Mouse (Mus musculus) liver, embryonic 14.5 days (tissue): ENCODE measurements at regions not wholly inside any gene's neighbourhood (a gene's known extent, or its start where the extent isn't known, plus 50 kb on each side); places are given as distances from the start of the nearest gene placed in this dataset.

Experiments
- ATAC-seq: fragments of 200-750 bp; cut with Nextera tagmentation; 2 replicates; pipeline ENCODE4 v1.8.0; 2017; ENCODE audit warnings: moderate number of reproducible peaks, mild to moderate bottlenecking, moderate library complexity; ENCODE audit not compliant: insufficient read depth
- DNase-seq, 3 experiments: peaks; one replicate each; pipeline ENCODE4 v3.0.0-alpha.2; 2012 to 2013; ENCODE audit warnings: low read depth in 3 of 3, low spot score in 3 of 3
- H3K27ac ChIP-seq: fragments of 300-500 bp; sonication (generic); 2 replicates; pipeline ENCODE4 v1.5.1; 2014; ENCODE audit warnings: moderate library complexity, mild to moderate bottlenecking, control low read depth, inconsistent platforms
- H3K27me3 ChIP-seq: fragments of 300-500 bp; sonication (generic); 2 replicates; pipeline ENCODE4 v1.6.1; 2014; ENCODE audit warnings: mild to moderate bottlenecking, low read length, moderate library complexity; ENCODE audit not compliant: control insufficient read depth, insufficient read depth
- H3K36me3 ChIP-seq: fragments of 300-500 bp; sonication (generic); replicated peaks from 2 replicates; pipeline ENCODE4 v1.6.1; 2014; ENCODE audit warnings: low read depth; ENCODE audit not compliant: control insufficient read depth, insufficient read depth
- H3K4me1 ChIP-seq, 2 experiments: fragments of 200-500 bp in 1 of 2; fragments of 300-500 bp in 1 of 2; sonication (generic) in 1 of 2; replicated peaks; 2 replicates each; pipeline ENCODE4 v1.6.1; 2012 to 2014; ENCODE audit warnings: antibody characterized with exemption in 1 of 2, inconsistent platforms in 1 of 2, low read length in 1 of 2; ENCODE audit not compliant: control insufficient read depth in 2 of 2, insufficient read depth in 2 of 2
- H3K4me2 ChIP-seq: fragments of 300-500 bp; sonication (generic); 2 replicates; pipeline ENCODE4 v1.6.1; 2014; ENCODE audit warnings: low read depth, mild to moderate bottlenecking, control low read depth, moderate library complexity
- H3K4me3 ChIP-seq, 2 experiments: fragments of 200-500 bp in 1 of 2; fragments of 300-500 bp in 1 of 2; sonication (generic) in 1 of 2; 2 replicates each; pipeline ENCODE4 v1.5.1; 2012 to 2014; ENCODE audit warnings: low read depth in 2 of 2, low read length in 2 of 2, mild to moderate bottlenecking in 2 of 2, control low read depth in 1 of 2, inconsistent platforms in 1 of 2, moderate library complexity in 1 of 2; ENCODE audit not compliant: insufficient read depth in 1 of 2
- H3K9ac ChIP-seq: fragments of 300-500 bp; sonication (generic); replicated peaks from 2 replicates; pipeline ENCODE4 v1.6.1; 2014; ENCODE audit warnings: mild to moderate bottlenecking, control low read depth, moderate library complexity
- H3K9me3 ChIP-seq: fragments of 300-500 bp; sonication (generic); 2 replicates; pipeline ENCODE4 v1.6.1; 2016; ENCODE audit warnings: low read length, mixed read lengths; ENCODE audit not compliant: control insufficient read depth
- CTCF ChIP-seq: IDR thresholded peaks from 2 replicates; pipeline ENCODE4 v1.5.1; 2016; ENCODE audit warnings: antibody characterized with exemption, low read depth, control low read depth
- EP300 ChIP-seq: IDR thresholded peaks from 2 replicates; pipeline ENCODE4 v1.6.1; 2016; ENCODE audit warnings: antibody characterized with exemption, low read depth
- WGBS: fragments of 180-500 bp; shearing (Covaris S2); extraction: QIAGEN DNeasy Blood & Tissue Kit; methylation state at CpG from one replicate; pipeline ENCODE4 v1.1.7; 2014; ENCODE audit not compliant: insufficient replicate concordance; 5-methylcytosine and 5-hydroxymethylcytosine counted together

GRCm38 (mm10) chr2:178911646-178912045 is 481.3 kb downstream of the Cdh26 start:
- no peak overlapping the region for H3K4me2 ChIP-seq
- no peak overlapping the region for H3K9ac ChIP-seq
- 45% methylated on average over 3 of the region's 3 CpGs for WGBS
- TF ChIP-seq EP300: no peak
- TF ChIP-seq CTCF: no peak
- no peak for DNase-seq
- no peaks in the 10 kb centered on the region for H3K36me3 ChIP-seq
- H3K4me3 ChIP-seq: no peak overlapping the region
- ATAC-seq: no peak
- H3K9me3 ChIP-seq: no peaks in the 10 kb centered on the region
- no peaks in the 10 kb centered on the region for H3K27me3 ChIP-seq
- no peak overlapping the region for H3K27ac ChIP-seq
- H3K4me1 ChIP-seq: no peaks in the 10 kb centered on the region

GRCm38 (mm10) chr2:178916316-178917033 is 486.1 kb downstream of the Cdh26 start:
- Histone ChIP-seq H3K4me2 (no peak overlapping the region), H3K9me3 (no peaks in the 10 kb centered on the region), H3K4me3 (no peak overlapping the region), H3K27ac (no peak overlapping the region), H3K27me3 (no peaks in the 10 kb centered on the region), H3K4me1 (no peaks in the 10 kb centered on the region), H3K36me3 (no peaks in the 10 kb centered on the region), H3K9ac (no peak overlapping the region)
- ATAC-seq (no peak), DNase-seq (no peak)
- TF ChIP-seq EP300 (no peak), CTCF (no peak)
- 59% methylated on average over 6 of the region's 6 CpGs for WGBS

DNA sequence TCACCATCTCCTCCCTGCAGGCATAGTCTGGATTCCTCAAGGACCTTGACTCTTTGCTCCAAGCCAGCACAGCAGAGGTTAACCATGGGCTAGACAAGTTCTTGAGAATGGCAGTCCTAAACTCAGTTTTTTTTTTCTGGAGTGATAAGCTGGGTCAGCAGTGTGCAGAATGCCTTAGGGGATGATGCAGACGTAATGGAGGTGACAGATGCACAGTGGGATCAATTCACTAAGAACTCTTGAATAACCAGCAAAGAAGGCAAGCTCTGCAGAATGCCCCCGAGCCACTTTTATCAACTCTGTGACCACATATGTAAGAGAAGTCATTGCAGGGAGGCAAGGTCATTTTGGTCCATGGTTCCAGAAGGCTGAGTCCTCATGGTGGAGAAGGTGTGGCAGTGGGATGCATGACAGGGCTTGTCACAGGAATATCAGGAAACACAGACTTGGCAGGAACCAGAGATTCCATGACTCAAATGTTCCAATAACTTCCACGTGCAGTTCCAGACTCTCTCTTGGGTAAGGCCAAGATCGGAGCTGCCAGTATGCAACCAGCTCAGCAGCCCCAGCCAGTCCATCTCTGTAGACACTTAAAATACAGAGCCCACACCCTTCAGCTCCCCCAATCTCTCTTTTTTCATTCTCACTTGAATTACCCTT is 494.3 kb downstream of the Cdh26 start:
- Histone ChIP-seq H3K36me3 (no peaks in the 10 kb centered on the region), H3K4me2 (no peak overlapping the region), H3K4me3 (no peak overlapping the region), H3K4me1 (no peaks in the 10 kb centered on the region), H3K9ac (no peak overlapping the region), H3K27ac (no peak overlapping the region), H3K27me3 (no peaks in the 10 kb centered on the region), H3K9me3 (no peaks in the 10 kb centered on the region)
- TF ChIP-seq EP300 (no peak), CTCF (no peak)
- ATAC-seq (no peak), DNase-seq (no peak)
- WGBS: 57% methylated on average over 4 of the region's 4 CpGs

DNA sequence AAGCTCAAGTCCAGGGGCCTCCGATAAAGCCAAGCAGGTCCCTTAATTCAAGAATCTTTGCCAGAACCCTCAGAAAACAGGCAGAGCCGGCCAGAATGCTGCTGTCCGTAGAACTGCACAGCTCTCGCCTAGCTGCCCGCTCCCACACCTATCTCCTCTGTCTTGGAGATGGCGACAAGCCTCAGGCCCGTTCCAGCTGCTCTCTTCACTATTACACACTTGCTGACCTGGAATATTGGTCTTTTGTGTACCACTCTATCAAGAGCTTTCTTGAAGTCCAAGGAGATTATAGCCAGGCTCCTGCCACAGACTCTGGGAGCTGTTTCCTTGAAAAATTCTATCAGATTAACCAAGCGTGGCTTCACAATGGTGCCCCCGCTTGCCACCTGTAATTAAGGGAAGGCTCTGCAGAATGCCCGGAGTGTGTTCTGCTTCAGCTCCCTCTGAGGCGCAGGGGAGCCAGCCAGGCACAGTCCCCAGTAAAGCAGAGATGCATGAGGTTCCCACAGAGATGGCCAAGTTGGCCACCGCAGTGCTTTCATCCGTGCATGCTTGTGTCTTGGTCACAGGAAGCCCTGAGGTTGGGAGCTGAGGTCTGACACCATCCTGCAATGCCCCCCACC is 496.8 kb downstream of the Cdh26 start:
- no peak overlapping the region for H3K9ac ChIP-seq
- TF ChIP-seq EP300 (no peak), CTCF (no peak)
- no peak for ATAC-seq
- WGBS: 62% methylated on average over 13 of the region's 13 CpGs
- no peaks in the 10 kb centered on the region for H3K9me3 ChIP-seq
- H3K27me3 ChIP-seq: no peaks in the 10 kb centered on the region
- no peak overlapping the region for H3K27ac ChIP-seq
- no peaks in the 10 kb centered on the region for H3K36me3 ChIP-seq
- H3K4me3 ChIP-seq: no peak overlapping the region
- no peaks in the 10 kb centered on the region for H3K4me1 ChIP-seq
- DNase-seq: no peak
- no peak overlapping the region for H3K4me2 ChIP-seq

DNA sequence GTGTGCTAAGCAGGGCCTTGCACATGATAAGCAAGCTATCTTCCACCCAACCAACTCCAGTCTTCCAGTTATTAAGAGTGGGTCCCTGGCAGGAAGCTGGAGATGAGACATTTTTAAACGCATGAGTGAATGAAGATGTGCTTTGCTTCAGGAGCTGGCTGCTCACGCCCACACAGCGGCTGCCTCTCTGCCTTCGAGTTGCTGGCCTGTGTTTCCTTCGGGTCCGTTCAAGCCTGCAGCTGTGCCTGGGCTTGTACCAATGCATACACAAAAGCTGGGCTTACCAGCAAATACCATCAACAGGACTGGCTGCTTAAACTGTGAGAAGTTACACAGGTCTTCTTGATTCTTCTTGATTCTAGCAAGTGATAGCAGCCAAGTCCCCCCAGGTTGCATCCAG is 498.7 kb downstream of the Cdh26 start:
- H3K9ac ChIP-seq: no peak overlapping the region
- H3K9me3 ChIP-seq: no peaks in the 10 kb centered on the region
- no peaks in the 10 kb centered on the region for H3K4me1 ChIP-seq
- DNase-seq (no peak), ATAC-seq (no peak)
- no peak overlapping the region for H3K4me3 ChIP-seq
- no peak overlapping the region for H3K4me2 ChIP-seq
- 59% methylated on average over 6 of the region's 6 CpGs for WGBS
- no peak for TF ChIP-seq CTCF
- TF ChIP-seq EP300: no peak
- no peaks in the 10 kb centered on the region for H3K36me3 ChIP-seq
- no peak overlapping the region for H3K27ac ChIP-seq
- H3K27me3 ChIP-seq: no peaks in the 10 kb centered on the region
